Mouse (Mus musculus) erythroblast, embryonic 14.5 days (primary cell): Measurements from ENCODE around the gene Dand5.

Experiments used
- GATA1 ChIP-seq: IDR thresholded peaks from 2 replicates; pipeline ENCODE4 v1.6.1; 2012; ENCODE audit warnings: low read length, inconsistent platforms, mixed read lengths
- TAL1 ChIP-seq: IDR thresholded peaks from 3 replicates; pipeline ENCODE4 v1.6.1; 2012; ENCODE audit warnings: low read length, inconsistent platforms, mixed read lengths

DNA sequence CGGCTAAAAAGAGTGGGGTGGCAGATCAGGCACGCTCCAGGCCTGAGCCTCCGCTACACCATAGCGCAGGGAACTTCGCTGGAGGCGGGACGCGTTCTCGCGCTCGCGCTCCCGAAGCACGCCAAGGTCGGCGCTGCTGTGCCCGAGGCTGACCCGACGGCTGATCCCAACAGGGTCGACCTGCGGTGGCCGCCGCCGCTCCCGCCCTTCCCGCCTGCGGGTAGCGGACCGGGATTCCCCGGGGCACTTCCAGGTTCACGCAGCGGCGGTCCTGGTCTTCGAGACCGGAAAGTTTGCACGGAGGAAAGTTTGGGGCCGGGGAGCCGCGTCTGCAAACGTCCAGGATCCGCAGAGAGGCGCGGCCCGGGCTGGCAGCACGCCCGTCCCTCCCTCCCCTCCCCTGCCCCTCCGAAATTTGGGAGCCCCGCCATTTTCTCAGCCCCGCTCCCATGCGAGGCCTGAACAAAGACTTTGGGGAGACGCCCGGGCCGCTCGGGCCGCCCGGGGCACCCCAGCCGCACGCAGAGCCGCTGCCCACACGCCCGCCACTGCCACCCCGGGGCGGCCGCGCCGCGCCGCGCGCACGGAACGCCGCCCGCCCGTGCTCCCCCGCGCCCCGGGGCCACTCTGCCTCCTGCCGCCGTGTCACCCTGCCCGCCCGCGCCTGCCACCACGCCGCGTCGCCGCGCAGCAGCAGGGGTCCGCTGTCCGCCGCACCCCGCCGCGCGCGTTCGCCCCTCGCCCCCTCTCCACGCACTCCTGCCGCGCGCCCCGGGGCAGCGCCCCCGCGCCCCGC is 23.3 kb downstream of the Dand5 start:
- no peak for TF ChIP-seq TAL1
- no peak for TF ChIP-seq GATA1
